Mouse (Mus musculus) neural tube, embryonic 12.5 days (tissue): ENCODE results near the gene Elk3. TPM values are rescaled to one million over a fixed set of nuclear protein-coding genes. Genes with fewer than 3 reads are reported as not detected.

Experiments used
- ATAC-seq: fragments of 200-750 bp; cut with Nextera tagmentation; 2 replicates; pipeline ENCODE4 v1.8.0; 2017; ENCODE audit warnings: low read depth, mild to moderate bottlenecking, moderate TSS enrichment, moderate library complexity; ENCODE audit not compliant: low FRiP score
- H3K27ac ChIP-seq: fragments of 300-500 bp; sonication (generic); 2 replicates; pipeline ENCODE4 v1.5.1; 2016
- H3K27me3 ChIP-seq: fragments of 300-500 bp; sonication (generic); replicated peaks from 2 replicates; pipeline ENCODE4 v1.6.1; 2016; ENCODE audit warnings: mild to moderate bottlenecking
- H3K36me3 ChIP-seq: fragments of 300-500 bp; sonication (generic); 2 replicates; pipeline ENCODE4 v1.6.1; 2016; ENCODE audit warnings: mild to moderate bottlenecking
- H3K4me1 ChIP-seq: fragments of 300-500 bp; sonication (generic); 2 replicates; pipeline ENCODE4 v1.6.1; 2016
- H3K4me2 ChIP-seq: fragments of 300-500 bp; sonication (generic); replicated peaks from 2 replicates; pipeline ENCODE4 v1.6.1; 2016; ENCODE audit warnings: mild to moderate bottlenecking
- H3K4me3 ChIP-seq: fragments of 300-500 bp; sonication (generic); 2 replicates; pipeline ENCODE4 v1.5.1; 2016
- H3K9ac ChIP-seq: fragments of 300-500 bp; sonication (generic); 2 replicates; pipeline ENCODE4 v1.6.1; 2016; ENCODE audit warnings: mild to moderate bottlenecking
- H3K9me3 ChIP-seq: fragments of 300-500 bp; sonication (generic); 2 replicates; pipeline ENCODE4 v1.6.1; 2016; ENCODE audit warnings: mild to moderate bottlenecking
- WGBS: fragments of 180-500 bp; shearing (Covaris S2); methylation state at CpG from one replicate; pipeline ENCODE4 v1.1.7; 2016; 5-methylcytosine and 5-hydroxymethylcytosine counted together
- polyA plus RNA-seq: library from polyadenylated mRNA; unstranded; fragments of >200 nt; fragmentation: Nextera tagmentation; extraction: Ambion mirVana; gene quantifications from 2 replicates; pipeline ENCODE4 v1.2.1, GENCODE M21; 2016

Elk3 gene
- polyA plus RNA-seq, 1 experiment from 2014 or later, result 21.3 TPM

DNA sequence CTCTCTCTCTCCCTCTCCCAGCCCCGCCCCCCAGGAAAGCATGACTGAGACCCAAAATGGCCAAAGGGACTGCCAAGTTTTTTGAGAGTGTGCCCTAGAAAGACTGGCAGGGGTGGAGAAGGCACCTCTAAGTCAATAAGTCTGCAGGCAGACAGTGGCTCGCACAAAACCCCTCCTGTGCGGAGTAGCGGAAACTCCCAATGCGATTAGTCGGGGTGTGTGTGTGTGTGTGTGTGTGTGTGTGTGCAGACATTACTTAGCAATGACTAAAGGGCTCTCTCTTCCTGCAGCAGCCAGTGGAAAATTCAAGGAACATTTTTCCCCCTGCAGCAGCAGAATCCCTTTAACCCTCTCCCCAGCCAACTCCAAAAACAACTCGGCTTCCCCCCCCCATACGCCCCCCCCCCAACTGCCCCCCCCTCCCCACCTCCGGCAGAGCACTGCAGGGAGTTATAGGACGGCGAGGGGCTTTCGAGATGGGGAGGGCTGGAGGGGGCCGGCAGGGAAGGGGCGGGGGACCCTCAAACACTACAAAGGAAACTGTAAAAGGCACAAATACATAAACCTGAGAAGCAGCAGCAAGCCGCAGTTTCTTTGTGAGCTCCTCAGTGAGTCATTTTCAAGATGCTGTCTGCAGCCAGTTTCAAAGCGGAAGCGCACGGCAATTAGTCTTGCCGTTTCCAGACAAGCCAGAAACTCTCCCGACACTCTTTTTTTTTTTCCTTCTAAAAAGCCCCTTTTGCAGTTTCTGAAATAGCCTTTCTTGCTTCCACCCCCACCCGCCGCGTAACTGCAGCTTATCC lies 1.6 kb downstream of the Elk3 start:
- Histone ChIP-seq H3K27ac (peak overlapping the region; percentile 66; the same call in 1 of the 2 replicates), H3K27me3 (peaks cover 3% of the 10 kb centered on the region; the same call in 1 of the 2 replicates), H3K9ac (peak overlapping the region; percentile 78), H3K36me3 (no peaks in the 10 kb centered on the region), H3K4me3 (peak overlapping the region; percentile 55), H3K9me3 (no peaks in the 10 kb centered on the region), H3K4me2 (peak overlapping the region; percentile 83), H3K4me1 (peaks cover 8% of the 10 kb centered on the region)
- ATAC-seq, result peak; percentile 49
- WGBS, result 2% methylated on average over 21 of the region's 23 CpGs

DNA sequence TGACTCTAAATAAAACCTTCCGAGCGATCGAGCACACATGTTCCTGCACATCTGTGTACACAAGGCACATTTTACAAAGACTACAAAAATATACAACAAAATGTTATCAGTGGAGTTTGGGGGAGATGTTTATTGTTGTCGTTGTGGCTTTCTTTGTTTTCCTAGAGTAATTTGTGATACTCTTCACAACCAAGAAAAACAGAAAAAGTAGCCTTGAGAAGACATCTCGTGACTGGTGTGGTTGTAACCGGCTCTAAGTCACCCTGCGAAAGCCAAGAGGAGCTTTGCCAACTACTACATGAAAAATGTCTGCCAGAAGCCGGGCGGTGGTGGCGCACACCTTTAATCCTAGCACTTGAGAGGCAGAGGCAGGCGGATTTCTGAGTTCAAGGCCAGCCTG lies 4.6 kb downstream of the Elk3 start:
- Histone ChIP-seq H3K9ac (no peak overlapping the region), H3K4me3 (no peak overlapping the region), H3K27me3 (no peaks in the 10 kb centered on the region), H3K4me2 (no peak overlapping the region), H3K36me3 (no peaks in the 10 kb centered on the region), H3K27ac (no peak overlapping the region), H3K4me1 (peaks cover 8% of the 10 kb centered on the region), H3K9me3 (no peaks in the 10 kb centered on the region)
- 83% methylated on average over 11 of the region's 11 CpGs for WGBS
- ATAC-seq, result no peak

DNA sequence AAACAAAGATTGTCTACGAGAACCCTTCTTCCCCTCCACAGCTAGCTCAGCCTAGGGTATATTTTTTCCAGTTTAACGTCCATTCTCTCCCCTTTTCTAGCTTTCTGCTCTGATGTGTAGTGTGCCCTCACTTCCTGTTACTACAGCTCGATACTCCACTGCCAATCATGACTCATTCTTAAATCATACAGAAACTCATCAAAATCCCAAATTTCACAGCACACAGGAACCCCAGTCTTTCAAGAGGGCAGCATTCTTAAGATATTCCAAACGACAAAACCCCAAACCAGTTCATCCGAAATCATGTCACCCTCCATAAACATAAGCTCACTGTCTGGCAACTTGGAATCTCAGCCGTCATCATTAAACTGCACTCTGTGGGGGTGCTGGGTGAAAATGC lies 5.0 kb downstream of the Elk3 start:
- Histone ChIP-seq H3K27ac (no peak overlapping the region), H3K4me1 (peaks cover 8% of the 10 kb centered on the region), H3K9ac (no peak overlapping the region), H3K4me2 (no peak overlapping the region), H3K9me3 (no peaks in the 10 kb centered on the region), H3K27me3 (no peaks in the 10 kb centered on the region), H3K36me3 (no peaks in the 10 kb centered on the region), H3K4me3 (no peak overlapping the region)
- 67% methylated on average over 6 of the region's 6 CpGs for WGBS
- no peak for ATAC-seq

DNA sequence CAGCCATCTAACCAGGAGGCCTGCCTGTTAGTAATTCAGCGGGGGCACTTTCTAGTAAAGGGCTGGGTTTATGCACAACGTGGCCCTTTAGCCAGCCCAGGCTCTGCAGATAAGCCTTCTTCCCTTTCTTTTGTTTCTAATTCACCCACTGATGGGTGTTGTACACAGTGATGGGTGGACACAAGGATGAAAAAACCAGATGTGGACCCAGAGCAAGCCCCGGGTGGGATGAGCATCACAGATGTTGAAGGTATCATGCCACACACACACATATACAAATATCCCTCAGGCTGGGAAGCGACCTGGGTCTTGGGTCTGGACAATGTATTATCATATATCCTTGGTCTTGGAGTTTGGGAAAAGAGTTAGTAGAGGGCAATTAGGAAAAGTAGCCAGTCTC lies 7.7 kb downstream of the Elk3 start:
- no peak overlapping the region for H3K9ac ChIP-seq
- ATAC-seq, result no peak
- no peak overlapping the region for H3K4me2 ChIP-seq
- no peak overlapping the region for H3K4me3 ChIP-seq
- no peaks in the 10 kb centered on the region for H3K36me3 ChIP-seq
- 77% methylated on average over 4 of the region's 4 CpGs for WGBS
- H3K4me1 ChIP-seq, result no peaks in the 10 kb centered on the region
- no peaks in the 10 kb centered on the region for H3K9me3 ChIP-seq
- H3K27ac ChIP-seq, result no peak overlapping the region
- H3K27me3 ChIP-seq, result no peaks in the 10 kb centered on the region

DNA sequence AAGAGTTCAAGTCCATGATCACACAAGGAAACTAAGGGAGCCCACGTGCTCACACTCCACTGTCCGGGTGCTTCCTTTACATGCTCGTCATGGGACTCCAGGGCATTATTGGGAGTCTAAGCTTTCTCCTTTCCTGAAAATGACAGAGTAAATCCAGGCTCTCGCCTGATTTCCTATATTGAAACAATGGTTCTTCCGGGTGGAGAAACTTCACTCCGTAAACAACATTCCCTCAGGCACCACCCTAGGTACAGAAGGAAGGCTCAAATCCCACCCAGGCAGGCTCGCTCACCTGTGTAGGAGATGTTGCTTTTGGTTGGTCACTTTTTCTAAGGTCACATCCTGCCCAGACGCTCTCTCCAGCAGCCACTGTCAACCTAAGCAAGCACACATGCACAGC lies 9.1 kb downstream of the Elk3 start:
- Histone ChIP-seq H3K9ac (no peak overlapping the region), H3K9me3 (no peaks in the 10 kb centered on the region), H3K36me3 (no peaks in the 10 kb centered on the region), H3K27ac (no peak overlapping the region), H3K4me1 (no peaks in the 10 kb centered on the region), H3K27me3 (no peaks in the 10 kb centered on the region), H3K4me2 (no peak overlapping the region), H3K4me3 (no peak overlapping the region)
- no peak for ATAC-seq
- 76% methylated on average over 8 of the region's 8 CpGs for WGBS

DNA sequence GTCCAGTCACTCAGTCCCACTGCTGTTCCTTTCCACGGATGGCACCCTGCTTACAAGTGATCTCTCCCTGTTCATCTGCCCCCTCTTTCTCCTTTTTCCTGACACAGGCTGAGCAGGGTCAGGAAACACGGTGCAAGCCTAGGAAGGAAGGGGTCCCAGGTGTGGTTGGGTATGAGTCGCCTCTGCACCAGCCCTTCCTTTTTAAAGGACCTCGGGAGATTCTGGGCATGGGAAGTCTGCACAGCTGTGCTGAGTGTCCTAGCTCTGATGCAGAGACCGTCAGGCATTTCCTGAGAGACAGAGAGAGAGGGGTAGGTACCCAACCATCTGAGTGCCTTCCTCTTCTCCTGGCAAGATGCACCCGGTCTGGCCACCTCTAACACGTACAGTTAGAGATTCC lies 12.7 kb downstream of the Elk3 start:
- 64% methylated on average over 7 of the region's 7 CpGs for WGBS
- Histone ChIP-seq H3K4me1 (no peaks in the 10 kb centered on the region), H3K9me3 (no peaks in the 10 kb centered on the region), H3K36me3 (no peaks in the 10 kb centered on the region), H3K27ac (no peak overlapping the region), H3K9ac (no peak overlapping the region), H3K27me3 (no peaks in the 10 kb centered on the region), H3K4me2 (no peak overlapping the region), H3K4me3 (no peak overlapping the region)
- ATAC-seq, result no peak

DNA sequence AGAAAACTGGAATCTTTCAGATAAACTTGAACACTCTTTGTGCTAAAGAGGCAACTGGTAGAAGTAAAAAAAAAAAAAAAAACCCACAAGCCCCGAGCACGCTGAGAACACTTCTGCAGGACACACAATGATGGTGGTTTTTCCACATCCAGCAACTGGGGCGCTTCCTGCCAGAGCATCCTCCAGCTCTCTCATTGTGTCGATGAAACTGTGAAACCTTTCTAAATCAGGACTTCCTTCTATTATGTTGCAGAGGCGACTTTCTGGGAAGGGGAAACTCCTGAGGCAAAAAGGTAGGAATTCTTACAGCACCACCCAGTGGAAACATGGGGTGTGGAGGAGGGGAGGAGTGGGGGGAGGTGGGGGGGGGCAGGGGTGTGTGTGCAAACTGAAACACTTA lies 13.2 kb downstream of the Elk3 start:
- no peak overlapping the region for H3K27ac ChIP-seq
- no peaks in the 10 kb centered on the region for H3K9me3 ChIP-seq
- H3K27me3 ChIP-seq, result no peaks in the 10 kb centered on the region
- 43% methylated on average over 5 of the region's 5 CpGs for WGBS
- no peak overlapping the region for H3K9ac ChIP-seq
- ATAC-seq, result no peak
- no peaks in the 10 kb centered on the region for H3K36me3 ChIP-seq
- no peaks in the 10 kb centered on the region for H3K4me1 ChIP-seq
- no peak overlapping the region for H3K4me3 ChIP-seq
- H3K4me2 ChIP-seq, result no peak overlapping the region

DNA sequence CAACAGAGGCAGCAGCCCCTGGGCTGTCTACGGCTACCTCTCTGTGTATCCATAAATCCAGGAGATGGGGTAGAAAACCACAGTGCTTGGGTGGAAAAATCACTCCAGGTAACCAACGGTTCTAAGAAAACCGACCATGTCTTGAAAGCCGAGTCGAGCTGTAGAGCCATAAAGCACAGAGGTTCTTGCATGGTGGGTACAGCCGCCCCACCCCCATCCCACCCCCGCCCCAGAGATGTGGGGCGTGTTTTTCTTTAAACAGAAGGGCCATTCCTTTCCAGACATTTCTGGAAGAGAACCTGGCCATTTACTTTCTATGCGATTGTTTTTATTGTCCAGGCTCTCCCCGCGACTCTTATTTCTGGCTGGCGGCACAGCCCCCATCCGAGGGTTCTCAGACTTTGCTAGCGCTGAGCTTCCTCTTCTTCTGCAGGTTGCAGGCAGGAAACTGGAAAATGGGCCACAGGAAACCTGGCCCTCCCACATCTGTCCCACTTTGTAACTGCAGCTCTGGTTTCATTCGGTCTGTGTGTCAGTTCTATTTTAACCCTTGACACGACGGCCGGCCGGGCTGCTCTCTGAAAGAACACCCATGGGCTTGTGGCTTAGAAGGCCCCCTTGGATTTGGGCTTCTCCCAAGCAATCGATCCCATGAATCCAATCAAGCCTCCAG lies 16.3 kb downstream of the Elk3 start:
- Histone ChIP-seq H3K36me3 (no peaks in the 10 kb centered on the region), H3K9ac (no peak overlapping the region), H3K4me3 (no peak overlapping the region), H3K27ac (no peak overlapping the region), H3K4me2 (no peak overlapping the region; the same call in 1 of the 2 replicates), H3K4me1 (no peaks in the 10 kb centered on the region), H3K27me3 (no peaks in the 10 kb centered on the region), H3K9me3 (no peaks in the 10 kb centered on the region)
- WGBS, result 66% methylated on average over 20 of the region's 20 CpGs
- ATAC-seq, result no peak

DNA sequence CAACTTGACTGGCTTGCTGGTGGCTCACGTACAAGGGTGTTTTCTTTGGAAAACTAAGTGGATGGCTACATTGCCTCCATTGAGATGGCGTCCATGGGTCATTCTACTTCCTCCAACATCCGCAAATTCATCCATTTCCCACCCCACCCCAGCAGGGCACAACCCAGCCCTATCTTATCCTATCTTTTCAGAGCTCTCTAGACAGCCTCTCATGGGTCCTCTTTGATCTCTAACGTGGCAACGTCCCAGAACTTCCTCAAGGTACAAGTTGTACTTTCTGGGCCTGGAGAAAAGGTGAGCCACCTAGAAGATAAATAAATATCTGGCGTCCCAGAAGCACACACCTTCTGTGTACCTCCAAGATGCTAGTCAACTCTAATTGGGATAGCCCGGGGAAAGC lies 17.3 kb downstream of the Elk3 start:
- WGBS, result 85% methylated on average over 7 of the region's 7 CpGs
- no peak overlapping the region for H3K27ac ChIP-seq
- no peak for ATAC-seq
- no peak overlapping the region for H3K4me2 ChIP-seq
- H3K27me3 ChIP-seq, result no peaks in the 10 kb centered on the region
- H3K9me3 ChIP-seq, result no peaks in the 10 kb centered on the region
- no peaks in the 10 kb centered on the region for H3K36me3 ChIP-seq
- H3K4me3 ChIP-seq, result no peak overlapping the region
- no peak overlapping the region for H3K9ac ChIP-seq
- H3K4me1 ChIP-seq, result no peaks in the 10 kb centered on the region

DNA sequence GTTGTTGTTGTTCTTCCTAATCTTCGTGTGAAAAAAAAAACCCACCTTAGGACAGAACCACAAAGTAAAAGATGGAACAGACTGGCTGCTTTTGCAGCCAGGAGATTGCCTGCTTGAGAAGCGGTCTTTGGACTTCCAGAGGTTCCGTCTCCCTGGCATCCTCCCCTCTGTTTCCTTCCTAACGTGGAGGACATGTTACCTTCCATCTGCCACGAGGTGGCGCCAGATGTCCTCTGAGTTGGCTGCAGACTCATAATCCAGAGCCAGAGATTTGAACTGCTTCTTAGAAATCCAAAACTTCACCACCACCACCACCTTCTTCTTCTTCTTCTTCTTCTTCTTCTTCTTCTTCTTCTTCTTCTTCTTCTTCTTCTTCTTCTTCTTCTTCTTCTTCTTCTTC lies 19.1 kb downstream of the Elk3 start:
- 5% methylated on average over 6 of the region's 6 CpGs for WGBS
- H3K9ac ChIP-seq, result no peak overlapping the region
- 0 out of 2 replicates have a peak, but pooled peaks have one; percentile 48 for ATAC-seq
- H3K9me3 ChIP-seq, result no peaks in the 10 kb centered on the region
- H3K4me2 ChIP-seq, result no peak overlapping the region
- H3K36me3 ChIP-seq, result no peaks in the 10 kb centered on the region
- no peaks in the 10 kb centered on the region for H3K27me3 ChIP-seq
- H3K4me3 ChIP-seq, result no peak overlapping the region
- no peak overlapping the region for H3K27ac ChIP-seq
- no peaks in the 10 kb centered on the region for H3K4me1 ChIP-seq

DNA sequence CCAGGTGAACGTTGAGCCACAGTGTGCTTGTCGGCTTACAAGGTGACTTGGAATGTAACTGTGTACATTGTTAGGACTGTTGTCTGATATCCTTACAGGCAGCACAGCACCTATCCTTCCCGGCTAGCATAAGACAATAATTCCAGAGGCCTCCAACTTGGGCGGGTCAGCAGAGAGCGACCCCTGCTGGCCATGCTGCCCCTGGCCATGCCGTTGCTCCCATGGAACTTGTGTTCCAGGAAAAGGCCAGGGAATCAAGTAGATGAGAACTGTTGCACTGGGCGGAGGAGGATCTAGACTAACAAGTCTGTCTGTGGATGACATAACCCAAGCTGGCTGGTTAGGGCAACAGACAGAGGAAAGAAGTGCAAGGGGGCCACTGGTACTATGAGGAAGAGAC lies 19.6 kb downstream of the Elk3 start:
- no peaks in the 10 kb centered on the region for H3K36me3 ChIP-seq
- H3K27ac ChIP-seq, result no peak overlapping the region
- no peak overlapping the region for H3K4me2 ChIP-seq
- ATAC-seq, result peak; percentile 44; the same call in 1 of the 2 replicates
- 38% methylated on average over 7 of the region's 7 CpGs for WGBS
- H3K4me3 ChIP-seq, result no peak overlapping the region
- H3K9ac ChIP-seq, result no peak overlapping the region
- no peaks in the 10 kb centered on the region for H3K9me3 ChIP-seq
- no peaks in the 10 kb centered on the region for H3K4me1 ChIP-seq
- H3K27me3 ChIP-seq, result no peaks in the 10 kb centered on the region

DNA sequence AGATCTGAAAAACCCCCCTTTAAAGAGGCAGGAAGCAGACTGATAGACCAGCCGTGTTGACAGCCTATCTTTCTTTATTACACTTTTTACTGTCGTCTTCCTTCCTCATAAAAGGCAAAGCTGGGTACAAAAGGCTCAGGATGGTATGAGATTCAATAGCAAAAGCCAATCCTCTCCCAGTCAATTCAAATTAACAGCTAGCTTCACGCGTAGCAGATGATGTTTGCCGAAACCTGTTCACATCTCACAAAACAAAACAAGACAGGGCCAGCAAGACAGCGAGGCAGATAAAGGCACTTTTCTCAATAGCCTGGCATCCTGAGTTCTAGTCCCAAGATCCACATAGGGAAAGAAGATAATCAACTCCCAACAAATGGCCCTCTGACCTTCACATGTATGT lies 21.5 kb downstream of the Elk3 start:
- no peak for ATAC-seq
- Histone ChIP-seq H3K27ac (no peak overlapping the region), H3K4me1 (no peaks in the 10 kb centered on the region), H3K9ac (no peak overlapping the region), H3K36me3 (no peaks in the 10 kb centered on the region), H3K27me3 (no peaks in the 10 kb centered on the region), H3K4me2 (no peak overlapping the region), H3K4me3 (no peak overlapping the region), H3K9me3 (no peaks in the 10 kb centered on the region)
- 37% methylated on average over 6 of the region's 6 CpGs for WGBS

DNA sequence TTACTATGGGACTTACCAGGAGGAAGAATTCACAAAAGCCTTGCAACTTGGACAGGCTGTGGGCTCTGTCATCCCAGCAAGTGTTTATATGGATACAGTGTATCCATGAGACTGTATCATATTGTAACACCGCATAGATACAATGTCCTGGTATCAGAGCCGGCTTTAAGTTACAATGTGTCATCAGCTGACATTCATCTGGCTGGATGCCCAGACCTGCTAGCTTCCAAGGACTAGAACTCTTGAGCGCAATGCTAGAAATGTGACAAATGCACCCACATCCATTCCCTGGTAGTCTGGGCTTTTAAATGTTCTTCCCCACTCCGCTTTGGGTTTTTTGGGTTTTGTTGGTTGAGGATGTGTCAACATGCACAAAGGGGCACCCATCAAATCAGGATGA lies 22.6 kb downstream of the Elk3 start:
- Histone ChIP-seq H3K36me3 (no peaks in the 10 kb centered on the region), H3K27ac (no peak overlapping the region), H3K9ac (no peak overlapping the region), H3K27me3 (no peaks in the 10 kb centered on the region), H3K9me3 (no peaks in the 10 kb centered on the region), H3K4me2 (no peak overlapping the region), H3K4me3 (no peak overlapping the region), H3K4me1 (no peaks in the 10 kb centered on the region)
- WGBS, result 84% methylated on average over 4 of the region's 4 CpGs
- no peak for ATAC-seq
